Mouse (Mus musculus) stomach, postnatal 0 days (tissue): Measurements from ENCODE around the gene Limd1.

Experiments used
- CTCF ChIP-seq: IDR thresholded peaks from 2 replicates; pipeline ENCODE4 v1.5.1; 2016; ENCODE audit warnings: antibody characterized with exemption, low read depth, mild to moderate bottlenecking, moderate library complexity
- EP300 ChIP-seq: optimal IDR thresholded peaks from 2 replicates; pipeline ENCODE3; 2016; ENCODE audit warnings: antibody characterized with exemption

DNA sequence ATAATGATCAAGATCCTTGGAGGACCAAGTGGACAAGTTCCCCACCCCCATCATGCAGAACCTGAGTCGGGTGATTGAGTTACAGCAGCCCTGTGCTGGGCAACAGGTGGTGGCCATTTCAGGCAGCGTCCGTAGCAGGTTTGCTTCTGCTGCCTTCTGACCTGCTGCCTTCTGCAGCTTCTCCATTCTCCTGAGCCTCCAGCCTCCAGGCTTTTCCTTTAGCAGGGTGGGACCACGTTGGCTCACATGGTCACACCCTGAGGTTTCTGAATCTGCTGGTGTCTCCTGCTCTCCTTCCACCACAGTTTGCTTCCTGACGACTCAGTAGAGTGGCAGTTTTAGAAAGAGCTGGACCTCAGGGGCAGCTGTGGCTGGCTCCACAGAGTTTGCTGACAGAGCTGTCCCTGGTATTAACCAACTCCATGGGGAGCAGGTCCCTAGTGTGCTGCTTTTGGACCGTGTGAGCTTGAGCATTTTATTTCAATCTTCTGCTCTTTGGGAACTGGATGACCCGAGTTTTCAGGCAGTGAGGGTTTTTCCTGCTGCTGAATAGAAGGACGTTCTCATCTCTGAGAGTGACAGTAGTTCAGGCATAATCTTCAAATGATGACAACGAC is 11.3 kb downstream of the Limd1 start:
- no peak for TF ChIP-seq CTCF
- no peak for TF ChIP-seq EP300
